Mouse (Mus musculus) myocyte (in vitro differentiated cells): Measurements from ENCODE around the gene Spg21.

ENCODE experiments used
- CEBPB ChIP-seq: IDR thresholded peaks from 2 replicates; pipeline ENCODE4 v1.6.1; 2011; ENCODE audit warnings: mild to moderate bottlenecking, moderate library complexity; ENCODE audit not compliant: poor library complexity, insufficient read depth, severe bottlenecking
- E2F4 ChIP-seq: IDR thresholded peaks from one replicate; pipeline ENCODE4 v1.6.1; 2011; ENCODE audit warnings: mild to moderate bottlenecking, control low read depth, moderate library complexity; ENCODE audit not compliant: insufficient read depth
- MAX ChIP-seq: IDR thresholded peaks from one replicate; pipeline ENCODE4 v1.6.1; 2011; ENCODE audit warnings: low read depth, mild to moderate bottlenecking, control low read depth
- MYOD1 ChIP-seq, 3 experiments: IDR thresholded peaks; one replicate each; pipeline ENCODE4 v1.6.1; 2011; ENCODE audit warnings: control low read depth in 2 of 3, low read depth in 2 of 3, mild to moderate bottlenecking in 2 of 3, moderate library complexity in 1 of 3; ENCODE audit not compliant: insufficient read length in 2 of 3, control insufficient read depth in 1 of 3
- MYOG ChIP-seq, 3 experiments: IDR thresholded peaks; one replicate each; pipeline ENCODE4 v1.6.1; 2011; ENCODE audit warnings: control low read depth in 2 of 3, low read depth in 2 of 3, mild to moderate bottlenecking in 2 of 3; ENCODE audit not compliant: insufficient read length in 2 of 3, control insufficient read depth in 1 of 3, insufficient read depth in 1 of 3
- POLR2A ChIP-seq: IDR thresholded peaks from one replicate; pipeline ENCODE4 v1.6.1; 2011; ENCODE audit warnings: low read depth, mild to moderate bottlenecking, control low read depth, moderate library complexity; ENCODE audit not compliant: insufficient read length
- POLR2AphosphoS2 ChIP-seq: IDR thresholded peaks from one replicate; pipeline ENCODE4 v1.6.1; 2011; ENCODE audit warnings: low read depth, control low read depth; ENCODE audit not compliant: insufficient read length
- SRF ChIP-seq: IDR thresholded peaks from one replicate; pipeline ENCODE4 v1.6.1; 2011; ENCODE audit warnings: low read depth; ENCODE audit not compliant: control insufficient read depth, insufficient read length
- TCF12 ChIP-seq: IDR thresholded peaks from one replicate; pipeline ENCODE4 v1.6.1; 2011; ENCODE audit warnings: mild to moderate bottlenecking, control low read depth; ENCODE audit not compliant: poor library complexity, insufficient read depth, severe bottlenecking
- TCF3 ChIP-seq: IDR thresholded peaks from one replicate; pipeline ENCODE4 v1.6.1; 2011; ENCODE audit warnings: low read depth, control low read depth; ENCODE audit not compliant: insufficient read length
- USF1 ChIP-seq: IDR thresholded peaks from one replicate; pipeline ENCODE4 v1.6.1; 2011; ENCODE audit warnings: low read depth, mild to moderate bottlenecking, control low read depth, moderate library complexity

DNA sequence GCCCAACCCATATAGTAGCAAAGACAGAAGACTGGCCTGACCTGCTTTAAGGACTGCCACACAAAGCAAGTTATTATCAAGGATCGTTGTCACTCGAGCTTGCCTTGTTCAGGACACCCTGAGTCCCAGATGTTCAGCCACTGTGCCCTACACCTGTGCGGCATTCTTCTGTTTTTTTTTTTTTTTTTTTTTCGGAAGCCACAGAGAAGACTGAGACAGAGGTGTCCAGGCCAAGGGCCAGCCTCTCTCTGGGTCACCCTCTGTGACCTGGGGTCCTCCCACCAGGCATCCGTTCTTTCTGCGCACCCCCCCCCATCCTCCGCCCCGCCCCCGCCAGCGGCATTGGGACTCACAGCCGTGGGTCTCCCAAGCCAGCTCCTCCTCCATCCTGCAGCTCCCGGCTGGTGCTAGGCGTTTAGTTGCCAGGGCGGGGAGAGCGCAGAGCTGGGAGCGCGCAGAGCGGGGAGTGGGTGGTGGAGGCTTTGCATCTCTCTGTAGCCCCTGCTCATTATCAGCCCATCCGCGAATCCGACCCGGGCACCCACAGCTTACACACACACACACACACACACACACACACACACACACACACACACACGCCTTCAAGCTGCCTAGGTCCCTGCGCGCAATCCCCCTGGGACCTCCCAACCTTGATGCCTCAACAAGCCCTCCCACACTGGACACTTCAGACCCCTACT, 59.2 kb downstream of the Spg21 start, which contains the start of gene Ankdd1a:
- no peak for TF ChIP-seq TCF12
- TF ChIP-seq POLR2A: no peak
- TF ChIP-seq CEBPB: no peak
- TF ChIP-seq MAX: no peak
- no peak for TF ChIP-seq TCF3
- no peak for TF ChIP-seq POLR2AphosphoS2
- TF ChIP-seq USF1: no peak
- no peak for TF ChIP-seq E2F4
- no peak for TF ChIP-seq SRF
- TF ChIP-seq MYOG (IDR thresholded peaks at IDR 0.05; ENCODE audit: control insufficient read depth in 1 of 3, insufficient read depth in 1 of 3, insufficient read length in 2 of 3, low read depth in 2 of 3): no peak
- TF ChIP-seq MYOD1 (IDR thresholded peaks at IDR 0.05; ENCODE audit: control insufficient read depth in 1 of 3, insufficient read length in 2 of 3, low read depth in 2 of 3): no peak
